Mouse (Mus musculus) hindbrain, embryonic 13.5 days (tissue): Measurements from ENCODE around the gene Atp6v0d1. TPM values are rescaled to one million over a fixed set of nuclear protein-coding genes. Genes with fewer than 3 reads are reported as not detected.
A peak's percentile ranks its signal among the peaks of the same experiment; 100 is the strongest.

Experiments
- ATAC-seq: fragments of 200-750 bp; cut with Nextera tagmentation; 2 replicates; pipeline ENCODE4 v1.8.0; 2017; ENCODE audit warnings: moderate TSS enrichment; ENCODE audit not compliant: low FRiP score
- H3K27ac ChIP-seq: fragments of 300-500 bp; sonication (generic); 2 replicates; pipeline ENCODE4 v1.5.1; 2015; ENCODE audit warnings: inconsistent platforms, mild to moderate bottlenecking, moderate library complexity
- H3K27me3 ChIP-seq: fragments of 300-500 bp; sonication (generic); 2 replicates; pipeline ENCODE4 v1.6.1; 2015; ENCODE audit warnings: mild to moderate bottlenecking, inconsistent platforms
- H3K36me3 ChIP-seq: fragments of 300-500 bp; sonication (generic); 2 replicates; pipeline ENCODE4 v1.6.1; 2015; ENCODE audit warnings: mild to moderate bottlenecking, inconsistent platforms
- H3K4me1 ChIP-seq: fragments of 300-500 bp; sonication (generic); replicated peaks from 2 replicates; pipeline ENCODE4 v1.6.1; 2015; ENCODE audit warnings: inconsistent platforms
- H3K4me2 ChIP-seq: fragments of 300-500 bp; sonication (generic); 2 replicates; pipeline ENCODE4 v1.6.1; 2015; ENCODE audit warnings: inconsistent platforms, mild to moderate bottlenecking, moderate library complexity
- H3K4me3 ChIP-seq: fragments of 300-500 bp; sonication (generic); 2 replicates; pipeline ENCODE4 v1.5.1; 2015; ENCODE audit warnings: mild to moderate bottlenecking, inconsistent platforms
- H3K9ac ChIP-seq: fragments of 300-500 bp; sonication (generic); 2 replicates; pipeline ENCODE4 v1.6.1; 2015; ENCODE audit warnings: mild to moderate bottlenecking, inconsistent platforms
- H3K9me3 ChIP-seq: fragments of 300-500 bp; sonication (generic); 2 replicates; pipeline ENCODE4 v1.6.1; 2016; ENCODE audit warnings: inconsistent platforms
- WGBS: fragments of 180-500 bp; shearing (Covaris S2); methylation state at CpG from one replicate; pipeline ENCODE4 v1.1.7; 2015; 5-methylcytosine and 5-hydroxymethylcytosine counted together
- polyA plus RNA-seq: library from polyadenylated mRNA; unstranded; fragments of >200 nt; fragmentation: Nextera tagmentation; extraction: Ambion mirVana; gene quantifications from 2 replicates; pipeline ENCODE4 v1.2.1, GENCODE M21; 2015

Atp6v0d1 gene
- polyA plus RNA-seq, 1 experiment from 2014 or later, result 201 TPM

GRCm38 (mm10) chr8:105489281-105489680 is 76.6 kb downstream of the Atp6v0d1 start:
- no peaks in the 10 kb centered on the region for H3K27me3 ChIP-seq
- H3K27ac ChIP-seq, result no peak overlapping the region
- H3K4me2 ChIP-seq, result no peak overlapping the region
- no peaks in the 10 kb centered on the region for H3K4me1 ChIP-seq
- WGBS, result 56% methylated on average over 1 of the region's 1 CpGs
- H3K4me3 ChIP-seq, result no peak overlapping the region
- peaks cover 7% of the 10 kb centered on the region; the same call in 1 of the 2 replicates for H3K36me3 ChIP-seq
- ATAC-seq, result no peak
- no peaks in the 10 kb centered on the region for H3K9me3 ChIP-seq
- H3K9ac ChIP-seq, result no peak overlapping the region

- H3K27me3 ChIP-seq, result no peaks in the 10 kb centered on the region
- no peak overlapping the region for H3K27ac ChIP-seq
- no peak overlapping the region for H3K4me2 ChIP-seq
- H3K9me3 ChIP-seq, result no peaks in the 10 kb centered on the region
- WGBS, result 79% methylated on average over 3 of the region's 3 CpGs
- H3K4me3 ChIP-seq, result no peak overlapping the region
- H3K9ac ChIP-seq, result no peak overlapping the region
- H3K36me3 ChIP-seq, result peaks cover 12% of the 10 kb centered on the region; the same call in 1 of the 2 replicates
- H3K4me1 ChIP-seq, result peaks cover 11% of the 10 kb centered on the region
- ATAC-seq, result no peak
Observed at GRCm38 (mm10) chr8:105488082-105488481, 77.8 kb downstream of the Atp6v0d1 start.

- WGBS, result 26% methylated on average over 2 of the region's 2 CpGs
- H3K9me3 ChIP-seq, result no peaks in the 10 kb centered on the region
- no peaks in the 10 kb centered on the region for H3K27me3 ChIP-seq
- no peak overlapping the region for H3K9ac ChIP-seq
- peaks cover 17% of the 10 kb centered on the region for H3K4me1 ChIP-seq
- no peak overlapping the region for H3K4me2 ChIP-seq
- no peak overlapping the region for H3K27ac ChIP-seq
- no peak overlapping the region for H3K4me3 ChIP-seq
- 0 out of 2 replicates have a peak, but pooled peaks have one; percentile 32 for ATAC-seq
- H3K36me3 ChIP-seq, result peaks cover 21% of the 10 kb centered on the region; the same call in 1 of the 2 replicates
Observed at GRCm38 (mm10) chr8:105484392-105484791, 81.5 kb downstream of the Atp6v0d1 start.

GRCm38 (mm10) chr8:105484030-105484368 is 81.8 kb downstream of the Atp6v0d1 start:
- Histone ChIP-seq H3K27ac (no peak overlapping the region), H3K4me1 (peaks cover 17% of the 10 kb centered on the region), H3K36me3 (peaks cover 21% of the 10 kb centered on the region; the same call in 1 of the 2 replicates), H3K9me3 (no peaks in the 10 kb centered on the region), H3K4me3 (no peak overlapping the region), H3K9ac (no peak overlapping the region), H3K27me3 (no peaks in the 10 kb centered on the region), H3K4me2 (no peak overlapping the region)
- 0 out of 2 replicates have a peak, but pooled peaks have one; percentile 24 for ATAC-seq
- 47% methylated on average over 3 of the region's 3 CpGs for WGBS

GRCm38 (mm10) chr8:105483212-105484029 is 82.4 kb downstream of the Atp6v0d1 start:
- no peak overlapping the region for H3K27ac ChIP-seq
- H3K9ac ChIP-seq, result 0 out of 2 replicates have a peak overlapping the region, but pooled peaks have one; percentile 43
- no peaks in the 10 kb centered on the region for H3K27me3 ChIP-seq
- 37% methylated on average over 14 of the region's 14 CpGs for WGBS
- H3K4me2 ChIP-seq, result no peak overlapping the region
- ATAC-seq, result 0 out of 2 replicates have a peak, but pooled peaks have one; percentile 25
- no peaks in the 10 kb centered on the region for H3K9me3 ChIP-seq
- H3K36me3 ChIP-seq, result peaks cover 23% of the 10 kb centered on the region
- H3K4me3 ChIP-seq, result no peak overlapping the region
- H3K4me1 ChIP-seq, result peaks cover 17% of the 10 kb centered on the region

- no peak for ATAC-seq
Observed at GRCm38 (mm10) chr8:105482123-105482522, 83.7 kb downstream of the Atp6v0d1 start.

GRCm38 (mm10) chr8:105481453-105481852 is 84.4 kb downstream of the Atp6v0d1 start:
- peaks cover 24% of the 10 kb centered on the region for H3K4me1 ChIP-seq
- H3K9ac ChIP-seq, result no peak overlapping the region
- no peak overlapping the region for H3K4me3 ChIP-seq
- WGBS, result 65% methylated on average over 6 of the region's 6 CpGs
- H3K36me3 ChIP-seq, result peaks cover 25% of the 10 kb centered on the region
- ATAC-seq, result no peak
- 0 out of 2 replicates have a peak overlapping the region, but pooled peaks have one; percentile 12 for H3K27ac ChIP-seq
- H3K4me2 ChIP-seq, result no peak overlapping the region
- H3K27me3 ChIP-seq, result no peaks in the 10 kb centered on the region
- no peaks in the 10 kb centered on the region for H3K9me3 ChIP-seq

More at GRCm38 (mm10) chr8:105482123-105482522, 83.7 kb downstream of the Atp6v0d1 start:
- H3K27me3 ChIP-seq, result no peaks in the 10 kb centered on the region
- H3K4me2 ChIP-seq, result no peak overlapping the region
- H3K27ac ChIP-seq, result no peak overlapping the region
- no peak overlapping the region for H3K4me3 ChIP-seq
- no peaks in the 10 kb centered on the region for H3K9me3 ChIP-seq
- peaks cover 18% of the 10 kb centered on the region for H3K4me1 ChIP-seq
- no peak overlapping the region for H3K9ac ChIP-seq
- WGBS, result 89% methylated on average over 8 of the region's 8 CpGs
- H3K36me3 ChIP-seq, result peaks cover 25% of the 10 kb centered on the region

GRCm38 (mm10) chr8:105481013-105481412 is 84.8 kb downstream of the Atp6v0d1 start:
- no peaks in the 10 kb centered on the region for H3K9me3 ChIP-seq
- no peak overlapping the region for H3K9ac ChIP-seq
- peaks cover 24% of the 10 kb centered on the region for H3K4me1 ChIP-seq
- no peak overlapping the region for H3K4me3 ChIP-seq
- H3K36me3 ChIP-seq, result peaks cover 28% of the 10 kb centered on the region
- H3K27ac ChIP-seq, result 0 out of 2 replicates have a peak overlapping the region, but pooled peaks have one; percentile 12
- no peak overlapping the region for H3K4me2 ChIP-seq
- no peak for ATAC-seq
- H3K27me3 ChIP-seq, result no peaks in the 10 kb centered on the region
- 45% methylated on average over 2 of the region's 2 CpGs for WGBS

- WGBS, result 76% methylated on average over 3 of the region's 3 CpGs
- H3K27me3 ChIP-seq, result peaks cover 8% of the 10 kb centered on the region; the same call in 1 of the 2 replicates
Observed at GRCm38 (mm10) chr8:105477792-105478191, 88.1 kb downstream of the Atp6v0d1 start.

GRCm38 (mm10) chr8:105476628-105477413 is 89.0 kb downstream of the Atp6v0d1 start:
- no peak overlapping the region for H3K9ac ChIP-seq
- WGBS, result 42% methylated on average over 25 of the region's 25 CpGs
- H3K27me3 ChIP-seq, result peaks cover 8% of the 10 kb centered on the region; the same call in 1 of the 2 replicates
- H3K9me3 ChIP-seq, result no peaks in the 10 kb centered on the region
- H3K36me3 ChIP-seq, result peaks cover 20% of the 10 kb centered on the region; the same call in 1 of the 2 replicates
- no peak overlapping the region for H3K4me3 ChIP-seq
- H3K4me2 ChIP-seq, result no peak overlapping the region
- H3K4me1 ChIP-seq, result peaks cover 51% of the 10 kb centered on the region
- no peak for ATAC-seq
- no peak overlapping the region for H3K27ac ChIP-seq

More at GRCm38 (mm10) chr8:105477792-105478191, 88.1 kb downstream of the Atp6v0d1 start:
- ATAC-seq, result no peak
- H3K4me1 ChIP-seq, result peaks cover 44% of the 10 kb centered on the region
- H3K27ac ChIP-seq, result no peak overlapping the region
- H3K4me3 ChIP-seq, result no peak overlapping the region
- H3K36me3 ChIP-seq, result peaks cover 24% of the 10 kb centered on the region; the same call in 1 of the 2 replicates
- H3K9me3 ChIP-seq, result no peaks in the 10 kb centered on the region
- no peak overlapping the region for H3K9ac ChIP-seq
- no peak overlapping the region for H3K4me2 ChIP-seq

GRCm38 (mm10) chr8:105476161-105476560 is 89.7 kb downstream of the Atp6v0d1 start:
- Histone ChIP-seq H3K27ac (no peak overlapping the region), H3K9ac (no peak overlapping the region), H3K36me3 (peaks cover 15% of the 10 kb centered on the region; the same call in 1 of the 2 replicates), H3K4me2 (no peak overlapping the region), H3K9me3 (no peaks in the 10 kb centered on the region), H3K27me3 (peaks cover 8% of the 10 kb centered on the region; the same call in 1 of the 2 replicates), H3K4me3 (no peak overlapping the region), H3K4me1 (peaks cover 55% of the 10 kb centered on the region)
- 97% methylated on average over 7 of the region's 7 CpGs for WGBS
- no peak for ATAC-seq

GRCm38 (mm10) chr8:105475742-105476141 is 90.1 kb downstream of the Atp6v0d1 start:
- Histone ChIP-seq H3K4me3 (no peak overlapping the region), H3K4me1 (peaks cover 54% of the 10 kb centered on the region)

More at GRCm38 (mm10) chr8:105475742-105476141, 90.1 kb downstream of the Atp6v0d1 start:
- peaks cover 15% of the 10 kb centered on the region; the same call in 1 of the 2 replicates for H3K36me3 ChIP-seq
- H3K9ac ChIP-seq, result no peak overlapping the region
- peaks cover 8% of the 10 kb centered on the region; the same call in 1 of the 2 replicates for H3K27me3 ChIP-seq
- H3K4me2 ChIP-seq, result no peak overlapping the region
- 95% methylated on average over 8 of the region's 8 CpGs for WGBS
- no peaks in the 10 kb centered on the region for H3K9me3 ChIP-seq
- no peak overlapping the region for H3K27ac ChIP-seq
- no peak for ATAC-seq
